Mouse (Mus musculus) small intestine, adult 2 months (tissue): ENCODE measurements around the gene Ccdc92b.

Experiments
- CTCF ChIP-seq: fragments of 200-500 bp; IDR thresholded peaks from 2 replicates; pipeline ENCODE4 v1.5.1; 2012; ENCODE audit warnings: low read depth, mild to moderate bottlenecking, control low read depth, inconsistent platforms, low read length, moderate library complexity, mixed read lengths; ENCODE audit not compliant: insufficient replicate concordance, insufficient read length; ENCODE audit errors: extremely low read depth
- POLR2A ChIP-seq: fragments of 200-500 bp; IDR thresholded peaks from 2 replicates; pipeline ENCODE4 v1.6.1; 2012; ENCODE audit warnings: low read depth, mild to moderate bottlenecking, control low read depth, inconsistent platforms, low read length, moderate library complexity

GRCm38 (mm10) chr11:74666776-74667581 lies 47.6 kb downstream of the Ccdc92b start:
- TF ChIP-seq POLR2A: no peak
- TF ChIP-seq CTCF: no peak
